Mouse (Mus musculus): ENCODE measurements around the gene Olfr1175-ps. TPM values are rescaled to one million over a fixed set of nuclear protein-coding genes. Genes with fewer than 3 reads are reported as not detected.

The Olfr1175-ps gene
- polyA plus RNA-seq (2014; fragmentation: Illumina TruSeq; extraction: RNeasy Lipid Tissue Mini Kit (QIAGEN cat#74804); ENCODE audit: insufficient read depth, low read depth, low replicate concordance): not detected

GRCm38 (mm10) chr2:88327115-88327514 is at the start of gene Olfr1175-ps:
Gene Olfr1175-ps, minus strand, starts transcription at chr2:88327215.

GRCm38 (mm10) chr2:88346392-88346791 is 19.4 kb upstream of the Olfr1175-ps start, which contains the start of gene Olfr1177-ps:
Gene Olfr1177-ps, minus strand, starts transcription at chr2:88346492.

GRCm38 (mm10) chr2:88336421-88336820 is 9.4 kb upstream of the Olfr1175-ps start, which contains the start of gene Olfr1176:
Gene Olfr1176, plus strand, starts transcription at chr2:88336721.

GRCm38 (mm10) chr2:88315035-88315434 is 12.0 kb downstream of the Olfr1175-ps start, which contains the start of gene Olfr1174-ps:
Gene Olfr1174-ps, minus strand, starts transcription at chr2:88315135.

GRCm38 (mm10) chr2:88279775-88280174 is 47.2 kb downstream of the Olfr1175-ps start, which contains the start of gene Olfr1173:
Gene Olfr1173, minus strand, starts transcription at chr2:88279875.

Other genes with a start within 250 kb of the Olfr1175-ps start
- gene Olfr1164, start 233.2 kb downstream of the Olfr1175-ps start, polyA plus RNA-seq (2014; fragmentation: Illumina TruSeq; extraction: RNeasy Lipid Tissue Mini Kit (QIAGEN cat#74804); ENCODE audit: insufficient read depth, low read depth, low replicate concordance): not detected
- gene Olfr1166, start 198.9 kb downstream of the Olfr1175-ps start, polyA plus RNA-seq (2014; fragmentation: Illumina TruSeq; extraction: RNeasy Lipid Tissue Mini Kit (QIAGEN cat#74804); ENCODE audit: insufficient read depth, low read depth, low replicate concordance): not detected
- not detected for gene Olfr1167, start 172.0 kb downstream of the Olfr1175-ps start, polyA plus RNA-seq (2014; fragmentation: Illumina TruSeq; extraction: RNeasy Lipid Tissue Mini Kit (QIAGEN cat#74804); ENCODE audit: insufficient read depth, low read depth, low replicate concordance)
- gene Olfr1168, start 145.3 kb downstream of the Olfr1175-ps start, polyA plus RNA-seq (2014; fragmentation: Illumina TruSeq; extraction: RNeasy Lipid Tissue Mini Kit (QIAGEN cat#74804); ENCODE audit: insufficient read depth, low read depth, low replicate concordance): not detected
- not detected for gene Olfr1170, start 98.9 kb downstream of the Olfr1175-ps start, polyA plus RNA-seq (2014; fragmentation: Illumina TruSeq; extraction: RNeasy Lipid Tissue Mini Kit (QIAGEN cat#74804); ENCODE audit: insufficient read depth, low read depth, low replicate concordance)
- gene Olfr1173, start 47.3 kb downstream of the Olfr1175-ps start, polyA plus RNA-seq (2014; fragmentation: Illumina TruSeq; extraction: RNeasy Lipid Tissue Mini Kit (QIAGEN cat#74804); ENCODE audit: insufficient read depth, low read depth, low replicate concordance): not detected
- not detected for gene Olfr1174-ps, start 12.1 kb downstream of the Olfr1175-ps start, polyA plus RNA-seq (2014; fragmentation: Illumina TruSeq; extraction: RNeasy Lipid Tissue Mini Kit (QIAGEN cat#74804); ENCODE audit: insufficient read depth, low read depth, low replicate concordance)
- gene Olfr1176, start 9.5 kb upstream of the Olfr1175-ps start, polyA plus RNA-seq (2014; fragmentation: Illumina TruSeq; extraction: RNeasy Lipid Tissue Mini Kit (QIAGEN cat#74804); ENCODE audit: insufficient read depth, low read depth, low replicate concordance): not detected
- not detected for gene Olfr1177-ps, start 19.3 kb upstream of the Olfr1175-ps start, polyA plus RNA-seq (2014; fragmentation: Illumina TruSeq; extraction: RNeasy Lipid Tissue Mini Kit (QIAGEN cat#74804); ENCODE audit: insufficient read depth, low read depth, low replicate concordance)
- not detected for gene Olfr1178, start 59.8 kb upstream of the Olfr1175-ps start, polyA plus RNA-seq (2014; fragmentation: Illumina TruSeq; extraction: RNeasy Lipid Tissue Mini Kit (QIAGEN cat#74804); ENCODE audit: insufficient read depth, low read depth, low replicate concordance)
- not detected for gene Olfr1179, start 79.2 kb upstream of the Olfr1175-ps start, polyA plus RNA-seq (2014; fragmentation: Illumina TruSeq; extraction: RNeasy Lipid Tissue Mini Kit (QIAGEN cat#74804); ENCODE audit: insufficient read depth, low read depth, low replicate concordance)
- not detected for gene Olfr1180, start 91.9 kb upstream of the Olfr1175-ps start, polyA plus RNA-seq (2014; fragmentation: Illumina TruSeq; extraction: RNeasy Lipid Tissue Mini Kit (QIAGEN cat#74804); ENCODE audit: insufficient read depth, low read depth, low replicate concordance)
- gene Olfr1181, start 99.0 kb upstream of the Olfr1175-ps start, polyA plus RNA-seq (2014; fragmentation: Illumina TruSeq; extraction: RNeasy Lipid Tissue Mini Kit (QIAGEN cat#74804); ENCODE audit: insufficient read depth, low read depth, low replicate concordance): not detected
- gene Gm13757, start 121.9 kb upstream of the Olfr1175-ps start, polyA plus RNA-seq (2014; fragmentation: Illumina TruSeq; extraction: RNeasy Lipid Tissue Mini Kit (QIAGEN cat#74804); ENCODE audit: insufficient read depth, low read depth, low replicate concordance): not detected
- gene Olfr1183, start 127.7 kb upstream of the Olfr1175-ps start, polyA plus RNA-seq (2014; fragmentation: Illumina TruSeq; extraction: RNeasy Lipid Tissue Mini Kit (QIAGEN cat#74804); ENCODE audit: insufficient read depth, low read depth, low replicate concordance): not detected
- not detected for gene Olfr1184, start 156.4 kb upstream of the Olfr1175-ps start, polyA plus RNA-seq (2014; fragmentation: Illumina TruSeq; extraction: RNeasy Lipid Tissue Mini Kit (QIAGEN cat#74804); ENCODE audit: insufficient read depth, low read depth, low replicate concordance)
- gene Olfr1185-ps1, start 166.1 kb upstream of the Olfr1175-ps start, polyA plus RNA-seq (2014; fragmentation: Illumina TruSeq; extraction: RNeasy Lipid Tissue Mini Kit (QIAGEN cat#74804); ENCODE audit: insufficient read depth, low read depth, low replicate concordance): not detected
- not detected for gene Olfr1186, start 191.3 kb upstream of the Olfr1175-ps start, polyA plus RNA-seq (2014; fragmentation: Illumina TruSeq; extraction: RNeasy Lipid Tissue Mini Kit (QIAGEN cat#74804); ENCODE audit: insufficient read depth, low read depth, low replicate concordance)
- gene Olfr1188, start 229.7 kb upstream of the Olfr1175-ps start, polyA plus RNA-seq (2014; fragmentation: Illumina TruSeq; extraction: RNeasy Lipid Tissue Mini Kit (QIAGEN cat#74804); ENCODE audit: insufficient read depth, low read depth, low replicate concordance): not detected